Mouse (Mus musculus): ENCODE data around the gene Mnat1.

DNA sequence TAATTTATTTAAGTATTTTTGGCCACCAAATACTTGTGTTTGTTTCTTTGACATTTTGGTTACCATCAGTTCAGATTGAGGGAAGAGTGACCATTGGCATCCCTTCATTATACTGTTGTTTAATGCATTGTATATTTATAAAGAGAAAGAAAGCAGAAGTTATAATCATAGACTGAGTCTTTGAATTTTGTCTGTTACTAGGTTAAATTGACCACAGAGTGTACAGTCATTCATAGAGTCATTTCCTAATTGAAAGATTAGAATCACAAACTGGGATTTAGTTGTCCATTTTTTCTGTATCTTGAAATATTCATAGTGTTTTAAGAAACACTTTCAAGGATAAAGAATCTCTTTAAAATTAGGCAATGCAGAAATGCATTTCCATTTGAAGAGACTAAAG, 108.0 kb downstream of the Mnat1 start:
- TF ChIP-seq CTCF (IDR thresholded peaks at IDR 0.05; ENCODE audit: borderline replicate concordance, insufficient read depth, low read depth, low read length) (no peak), POLR2A (IDR thresholded peaks at IDR 0.05; ENCODE audit: borderline replicate concordance, insufficient read depth, low read length) (no peak)

All from cerebellum, adult 2 months (tissue).